Mouse (Mus musculus) ovary, adult 18-20 months (tissue): ENCODE data around the gene Gm20388.
A peak's percentile ranks its signal among the peaks of the same experiment; 100 is the strongest.

Experiments
- DNase-seq: peaks from one replicate; pipeline ENCODE4 v3.0.0; 2022; ENCODE audit warnings: low spot score, mixed read lengths

The Gm20388 gene

DNA sequence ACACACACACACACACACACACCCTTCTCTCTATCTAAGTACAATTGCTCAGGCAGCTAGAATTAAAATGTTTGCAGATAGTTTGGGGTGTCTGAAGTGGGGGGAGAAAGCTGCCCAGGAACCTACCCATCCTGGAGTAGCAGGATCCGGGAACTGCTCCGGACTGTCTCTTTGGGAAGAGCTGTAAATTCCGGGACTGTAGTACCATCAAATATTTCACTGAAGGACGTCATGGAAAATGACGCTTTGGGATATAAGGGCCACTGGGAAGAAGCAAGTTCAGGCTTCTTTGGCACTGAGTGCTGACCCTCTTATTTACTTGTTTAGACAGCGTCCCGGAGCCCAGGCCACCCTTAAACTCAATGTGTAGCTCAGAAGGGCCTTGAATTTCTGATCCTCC is 1168.6 kb downstream of the Gm20388 start:
- DNase-seq: no peak

DNA sequence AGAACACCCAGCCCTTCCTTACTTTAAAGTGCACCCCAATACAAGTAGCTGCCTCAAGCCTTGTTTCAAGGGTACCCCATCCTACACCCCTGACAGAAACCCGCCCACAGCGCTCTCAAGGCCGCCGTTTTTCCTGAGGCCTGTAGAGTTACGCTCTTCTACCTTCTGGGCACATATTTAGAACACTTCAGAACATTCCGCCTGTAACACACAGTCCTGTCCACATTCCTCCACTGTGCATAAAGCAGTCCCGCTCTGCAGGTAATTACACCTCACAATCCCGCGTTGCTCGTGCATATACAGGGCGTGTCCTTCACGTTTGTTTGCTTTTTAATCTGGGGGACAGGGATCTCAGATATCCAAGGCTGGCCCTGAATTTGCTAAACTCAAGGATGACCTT is 1169.3 kb downstream of the Gm20388 start:
- no peak for DNase-seq

DNA sequence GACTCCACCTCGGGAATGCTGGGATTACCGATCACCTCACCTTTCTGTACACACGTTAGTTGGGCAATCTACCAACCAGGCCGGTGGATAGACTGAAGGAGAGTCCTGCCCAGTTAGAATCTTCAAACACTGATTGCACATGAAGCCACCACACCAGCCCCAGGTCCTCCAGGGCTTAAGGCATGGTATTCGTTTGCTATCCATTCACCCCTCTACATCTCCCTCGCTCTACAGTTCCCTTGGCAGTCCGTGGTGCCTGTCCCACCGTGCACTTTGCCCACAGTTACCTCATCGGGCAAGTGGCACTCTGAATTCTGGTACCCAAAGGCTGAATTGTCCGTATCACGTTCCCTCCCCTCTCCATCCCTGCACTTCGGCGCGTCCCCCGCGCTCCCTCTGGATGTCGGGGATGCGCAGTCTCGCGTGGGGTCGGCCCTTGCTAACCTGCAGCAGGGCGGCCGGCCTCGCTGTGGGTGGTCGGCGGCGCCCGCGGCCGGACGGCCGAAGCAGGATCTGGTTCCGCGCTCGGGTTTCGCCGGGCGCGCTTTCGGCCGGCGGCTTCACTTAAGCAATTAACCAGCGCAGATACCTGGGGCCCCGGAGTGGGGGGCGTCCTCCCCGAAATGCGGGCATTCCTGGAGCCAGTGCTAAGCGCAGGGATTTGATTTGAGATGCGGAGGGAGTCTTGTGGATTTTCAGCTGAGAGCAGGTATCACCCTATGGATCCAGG is 1169.9 kb downstream of the Gm20388 start:
- no peak for DNase-seq

DNA sequence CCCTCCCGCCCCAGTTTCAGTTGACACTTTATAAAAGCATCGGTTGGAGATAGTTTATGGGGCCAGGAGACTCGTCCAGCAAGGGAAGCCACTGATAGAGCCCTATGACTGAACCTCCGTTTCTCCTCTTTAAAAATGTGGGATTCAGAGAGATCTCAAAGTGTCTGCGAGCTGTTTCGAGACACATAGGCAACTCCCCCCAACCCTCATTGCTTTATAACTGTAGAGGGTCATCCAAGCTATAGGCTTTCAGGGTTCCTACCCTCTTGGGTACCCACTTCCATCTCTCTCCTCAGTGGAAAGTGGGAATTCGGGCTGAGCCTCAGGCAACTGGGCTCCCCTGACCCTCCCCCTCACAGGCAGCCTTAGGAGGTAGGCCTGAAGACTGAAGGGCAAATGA is 1170.8 kb downstream of the Gm20388 start:
- no peak for DNase-seq

DNA sequence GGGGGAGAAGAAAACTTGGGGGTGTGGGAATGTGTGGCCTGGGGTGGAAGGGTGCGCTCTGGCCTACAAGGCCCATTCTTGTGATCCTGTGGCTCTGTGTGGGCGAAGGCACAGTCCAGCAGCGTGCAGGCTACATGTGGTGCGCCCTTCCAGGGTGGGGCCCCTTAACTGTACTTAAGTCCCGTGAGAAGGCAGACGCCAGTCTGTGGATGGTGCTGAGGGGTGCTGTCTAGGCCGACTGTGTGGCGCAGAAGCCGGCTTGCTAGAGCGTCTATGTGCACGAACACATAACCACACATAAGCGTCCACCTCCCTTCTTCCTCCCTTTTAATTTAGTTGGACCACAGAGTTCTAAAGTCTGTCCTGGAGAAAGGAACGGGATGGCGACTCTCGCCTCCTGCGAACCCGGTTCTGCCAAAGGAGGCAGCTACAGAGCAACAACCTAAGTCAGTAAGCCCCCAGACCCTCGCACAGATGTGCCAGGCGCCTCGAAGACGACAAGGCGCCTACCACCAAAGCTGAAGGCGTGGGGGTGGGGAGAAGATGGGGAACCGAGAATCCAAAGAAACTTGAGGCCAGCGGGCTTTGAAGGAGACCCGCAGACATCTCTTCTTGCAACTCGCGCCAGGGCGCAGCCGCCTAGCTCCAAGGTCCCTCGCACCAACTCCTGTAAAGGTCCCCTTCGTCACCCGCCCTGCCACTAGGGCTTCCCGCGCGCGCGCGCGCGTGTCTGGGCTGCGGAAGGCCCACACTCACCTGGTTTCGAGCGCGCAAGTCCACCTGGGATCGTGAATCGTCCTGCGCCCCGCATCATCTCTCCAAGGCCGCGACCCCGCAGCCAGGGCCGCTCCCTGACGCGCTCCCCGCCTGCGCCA is 1171.8 kb downstream of the Gm20388 start:
- no peak for DNase-seq

DNA sequence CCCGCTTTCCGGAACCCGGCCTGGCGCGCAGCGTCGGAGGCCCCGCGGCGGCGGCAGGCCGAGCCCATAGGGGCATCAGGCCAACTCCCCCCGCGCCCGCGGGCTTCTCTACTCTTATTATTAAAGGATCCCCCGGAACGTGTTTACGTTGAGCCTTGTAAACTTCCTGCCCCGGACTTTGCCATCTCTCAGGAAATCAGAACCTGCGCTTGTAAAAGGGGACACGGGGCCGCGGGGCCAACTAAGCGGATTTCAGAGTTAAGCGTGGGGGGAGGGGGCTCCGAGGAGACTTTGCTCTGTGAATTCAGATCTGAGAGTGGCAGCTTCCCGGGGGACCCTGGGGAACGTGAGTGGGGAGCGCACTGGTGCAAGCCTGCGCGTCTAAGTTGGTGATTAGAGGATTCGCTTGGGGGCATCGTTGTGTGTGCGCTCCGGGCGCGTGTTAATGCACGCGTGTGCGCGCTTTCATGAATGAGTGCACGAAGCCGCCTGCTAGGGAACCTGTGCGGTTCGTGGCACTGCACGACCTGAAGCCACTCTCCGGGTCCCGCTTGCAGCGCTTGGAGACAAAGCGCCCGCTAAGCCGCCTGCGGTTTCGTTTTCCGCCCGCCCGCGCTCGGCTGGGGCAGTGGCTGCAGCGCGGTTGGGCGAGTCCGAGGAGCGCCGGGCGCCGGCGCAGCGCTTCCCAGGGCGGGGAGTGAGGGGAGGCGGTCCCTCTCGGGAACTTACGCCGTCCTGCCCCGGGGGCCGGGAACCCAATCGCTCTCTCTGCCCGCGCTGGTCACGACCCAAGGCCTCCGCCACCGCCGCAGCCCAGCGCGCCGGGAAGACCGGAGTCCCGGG is 1172.7 kb downstream of the Gm20388 start:
- DNase-seq: peak; percentile 64

DNA sequence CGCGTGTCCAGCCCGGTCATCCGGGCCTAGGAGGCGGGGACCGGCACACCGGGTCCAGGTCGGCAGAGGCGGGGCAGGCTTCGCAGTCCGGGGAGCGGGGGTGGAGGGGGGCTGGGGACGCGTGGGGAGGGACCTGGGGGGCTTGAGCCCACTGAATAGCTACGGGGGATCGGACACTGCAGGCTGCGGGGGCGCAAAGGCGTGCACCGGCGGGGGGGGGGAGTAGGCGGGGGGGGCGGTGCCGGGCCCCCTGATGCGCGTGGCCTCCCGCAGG is 1173.2 kb downstream of the Gm20388 start:
- DNase-seq: no peak

DNA sequence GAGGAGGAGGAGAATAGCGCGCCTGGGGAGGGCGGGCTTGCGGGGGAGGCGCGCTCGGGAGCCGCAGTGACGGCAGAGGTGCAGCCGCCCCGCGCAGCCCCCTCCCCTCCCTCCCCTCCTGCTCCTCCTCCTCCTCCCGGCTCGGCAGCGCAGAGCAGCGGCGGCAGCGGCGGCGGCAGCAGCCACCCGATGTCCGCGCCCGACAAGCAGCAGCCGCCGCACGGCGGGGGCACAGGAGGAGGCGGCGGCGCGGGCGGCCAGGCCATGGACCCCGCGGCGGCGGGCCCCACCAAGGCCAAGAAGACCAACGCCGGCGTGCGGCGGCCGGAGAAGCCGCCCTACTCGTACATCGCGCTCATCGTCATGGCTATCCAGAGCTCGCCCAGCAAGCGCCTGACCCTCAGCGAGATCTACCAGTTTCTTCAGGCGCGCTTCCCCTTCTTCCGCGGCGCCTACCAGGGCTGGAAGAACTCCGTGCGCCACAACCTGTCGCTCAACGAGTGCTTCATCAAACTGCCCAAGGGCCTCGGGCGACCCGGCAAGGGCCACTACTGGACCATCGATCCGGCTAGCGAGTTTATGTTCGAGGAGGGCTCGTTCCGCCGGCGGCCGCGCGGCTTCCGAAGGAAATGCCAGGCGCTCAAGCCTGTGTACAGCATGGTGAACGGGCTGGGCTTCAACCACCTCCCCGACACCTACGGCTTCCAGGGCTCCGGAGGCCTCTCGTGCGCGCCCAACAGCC is 1173.7 kb downstream of the Gm20388 start, which contains the start of gene Foxf1:
TSS of gene Foxf1 (plus strand) at position 177 of the 742 bp plus-strand sequence.
- no peak for DNase-seq

DNA sequence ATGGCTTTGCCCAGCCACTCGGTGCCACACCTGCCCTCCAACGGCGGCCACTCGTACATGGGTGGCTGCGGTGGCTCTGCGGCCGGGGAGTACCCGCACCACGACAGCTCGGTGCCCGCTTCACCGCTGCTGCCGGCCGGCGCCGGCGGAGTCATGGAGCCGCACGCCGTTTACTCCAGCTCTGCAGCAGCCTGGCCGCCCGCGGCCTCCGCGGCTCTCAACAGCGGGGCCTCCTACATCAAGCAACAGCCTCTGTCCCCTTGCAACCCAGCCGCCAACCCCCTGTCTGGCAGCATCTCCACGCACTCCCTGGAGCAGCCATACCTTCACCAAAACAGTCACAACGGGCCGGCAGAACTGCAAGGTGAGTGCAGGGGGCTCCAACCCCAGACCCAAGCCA is 1174.4 kb downstream of the Gm20388 start:
- DNase-seq: no peak

DNA sequence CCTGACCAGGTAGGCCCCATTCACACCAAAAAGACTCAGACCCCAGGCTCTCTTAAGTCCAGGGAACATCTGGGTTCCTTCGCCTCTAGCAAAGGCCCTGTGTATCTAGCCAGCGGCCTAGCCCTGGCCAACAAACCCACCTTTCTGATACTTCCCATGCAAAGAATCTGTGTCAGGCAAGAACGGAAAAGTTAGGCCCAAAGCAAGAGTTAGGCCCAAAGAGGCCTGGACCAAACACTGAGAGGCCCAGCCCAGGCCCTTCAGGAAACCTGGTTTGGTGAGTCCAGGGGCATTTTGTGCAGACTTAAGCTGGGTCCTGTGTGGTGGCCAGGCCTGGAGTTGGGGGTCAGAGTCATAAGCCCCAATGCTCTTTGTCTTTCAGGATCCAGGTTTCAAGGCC is 1174.9 kb downstream of the Gm20388 start:
- no peak for DNase-seq

DNA sequence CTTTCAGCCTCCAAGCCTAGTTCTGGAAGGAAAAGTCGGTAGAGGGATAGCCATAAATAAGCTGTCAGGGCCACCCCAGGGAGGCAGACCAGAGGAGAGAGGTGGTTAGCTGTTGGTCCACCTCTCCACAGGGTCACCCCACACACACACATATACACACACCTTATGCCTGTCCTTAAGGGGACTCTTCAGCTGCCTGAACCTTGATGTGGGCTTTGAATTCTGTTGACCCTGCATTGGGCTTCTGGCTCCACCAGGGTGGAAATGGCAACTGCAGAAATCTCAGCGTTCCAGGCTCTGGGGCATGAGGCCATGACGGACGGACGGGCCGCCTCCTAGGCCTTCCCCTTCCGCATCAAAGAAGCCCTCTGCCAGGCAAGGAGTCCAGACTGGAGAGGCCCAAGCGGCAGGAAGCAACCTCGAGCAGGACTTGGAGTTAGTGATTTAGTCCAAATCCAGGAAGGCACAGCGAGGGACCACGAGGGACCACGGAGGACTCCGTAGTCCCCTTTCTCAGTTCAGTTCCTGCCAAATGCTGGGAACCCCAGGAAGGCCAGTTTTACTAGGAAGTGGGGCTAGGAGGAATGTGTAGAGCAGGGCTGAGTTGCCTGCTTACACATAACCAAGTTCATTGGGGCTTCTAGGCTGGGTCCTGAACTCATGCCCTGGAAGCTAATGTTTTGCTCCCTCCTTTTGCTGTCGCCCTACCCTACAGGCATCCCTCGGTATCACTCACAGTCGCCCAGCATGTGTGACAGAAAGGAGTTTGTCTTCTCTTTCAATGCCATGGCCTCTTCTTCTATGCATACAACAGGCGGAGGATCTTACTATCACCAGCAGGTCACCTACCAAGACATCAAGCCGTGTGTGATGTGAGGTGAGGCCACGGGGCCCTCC is 1175.6 kb downstream of the Gm20388 start:
- DNase-seq: no peak

DNA sequence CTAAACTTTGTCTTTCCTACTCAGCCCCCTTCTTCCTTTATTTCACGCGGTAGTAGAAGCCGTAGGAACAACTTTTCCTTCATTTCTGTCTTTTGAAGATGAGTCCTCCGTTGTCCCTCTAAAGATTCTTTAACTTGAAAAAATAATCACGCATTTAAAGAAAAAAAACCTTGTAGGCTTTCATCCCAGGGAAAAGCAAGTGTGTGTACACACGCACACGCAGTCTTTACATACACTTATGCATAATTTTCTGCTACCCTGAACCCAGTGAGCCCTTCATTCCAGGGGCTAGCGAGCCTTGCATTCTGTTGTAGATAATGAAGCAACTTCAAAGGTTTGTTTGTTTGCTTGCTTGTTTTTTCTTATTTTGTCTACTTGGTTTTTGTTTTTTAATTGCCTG is 1177.6 kb downstream of the Gm20388 start:
- no peak for DNase-seq

DNA sequence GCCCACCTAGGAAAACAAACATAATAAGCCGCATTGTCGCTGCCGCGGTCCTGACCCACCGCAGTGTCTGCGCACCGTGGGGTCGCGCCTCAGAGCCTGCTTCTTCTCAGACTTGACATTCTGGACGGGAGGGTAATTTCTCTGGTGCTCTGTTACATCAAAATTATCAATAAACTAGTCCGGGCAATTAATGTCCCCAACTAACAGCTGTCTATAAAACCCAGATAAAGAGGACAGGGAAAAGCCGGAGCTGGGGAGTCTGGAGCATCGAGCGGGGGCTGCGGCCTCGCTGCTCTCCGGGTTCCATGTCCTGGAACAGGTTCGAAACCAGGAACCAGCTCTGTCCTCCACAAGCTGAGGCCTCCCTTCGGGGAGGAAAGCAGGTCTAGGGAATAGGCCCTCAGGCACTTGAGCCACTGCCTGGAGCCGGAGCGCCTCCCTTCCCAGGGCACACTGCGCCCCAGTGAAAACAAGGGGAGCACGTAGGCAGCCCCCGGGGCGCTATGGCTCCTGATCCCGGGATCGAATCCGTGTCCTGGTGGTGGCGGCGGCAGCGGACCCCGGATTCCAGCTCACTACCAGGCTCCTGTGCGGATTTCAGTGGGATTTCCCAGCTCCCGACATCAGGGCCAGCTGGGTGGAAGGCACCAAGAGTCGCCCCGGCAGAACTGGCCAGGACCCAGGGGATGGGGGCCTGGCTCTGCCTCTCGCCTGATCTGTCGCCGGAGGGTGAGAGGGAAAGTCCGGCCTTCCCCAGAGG is 1178.4 kb downstream of the Gm20388 start:
- DNase-seq: no peak

DNA sequence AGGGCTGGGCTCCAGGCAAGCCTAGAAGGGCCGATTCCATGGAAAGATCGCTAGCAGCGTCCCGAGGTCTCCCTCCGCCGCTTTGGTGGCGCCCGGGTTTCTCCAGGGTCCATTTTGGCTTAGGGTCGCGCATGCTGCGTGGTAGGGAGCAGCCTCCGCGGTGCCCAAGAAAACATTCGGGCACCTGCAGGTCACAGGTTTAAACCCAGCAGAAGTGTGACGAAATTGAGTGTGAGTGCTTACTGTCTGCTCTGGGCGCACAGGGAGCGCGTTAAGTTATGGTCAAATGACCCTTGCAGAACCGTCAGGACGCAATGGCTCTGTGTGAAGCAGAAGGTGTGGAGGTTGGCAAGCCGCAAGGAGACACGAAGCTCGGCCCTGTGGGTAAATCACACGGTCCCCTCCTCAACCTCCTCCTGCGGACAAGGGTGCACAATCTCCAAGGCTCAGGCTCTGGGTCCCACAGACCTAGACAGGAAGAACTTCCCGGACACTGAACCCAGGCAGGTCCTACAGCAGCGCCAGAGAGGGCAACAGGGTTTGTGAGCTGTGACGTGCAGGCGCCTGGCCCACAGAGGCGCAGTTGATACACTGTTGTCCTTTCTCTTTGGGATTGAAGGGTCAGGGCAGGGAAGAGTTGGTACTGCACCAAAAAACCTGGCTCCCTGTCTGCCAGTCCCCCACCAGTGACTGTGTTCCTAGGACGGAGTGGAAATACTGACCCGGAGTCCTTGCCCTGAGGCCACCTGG is 1179.2 kb downstream of the Gm20388 start:
- no peak for DNase-seq

DNA sequence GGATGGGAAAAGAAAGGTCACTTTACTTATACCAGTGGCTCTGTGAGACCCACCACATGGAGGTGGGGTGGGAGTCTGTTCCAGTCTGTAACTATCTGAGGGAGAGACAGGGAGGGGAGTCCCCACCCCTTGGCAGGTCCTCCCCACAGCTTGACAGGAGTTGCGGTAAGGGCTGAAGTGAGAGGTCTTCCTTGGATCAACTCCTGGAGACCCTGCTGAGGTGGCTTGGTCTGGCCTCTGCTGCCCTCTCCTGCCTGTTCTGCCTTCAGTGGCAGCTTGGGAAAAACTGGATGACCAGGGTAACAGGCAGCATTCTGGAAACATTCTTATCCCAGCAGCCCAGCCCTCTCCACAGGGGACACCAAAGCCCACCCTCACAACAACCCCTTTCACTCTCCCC is 1180.1 kb downstream of the Gm20388 start:
- no peak for DNase-seq

DNA sequence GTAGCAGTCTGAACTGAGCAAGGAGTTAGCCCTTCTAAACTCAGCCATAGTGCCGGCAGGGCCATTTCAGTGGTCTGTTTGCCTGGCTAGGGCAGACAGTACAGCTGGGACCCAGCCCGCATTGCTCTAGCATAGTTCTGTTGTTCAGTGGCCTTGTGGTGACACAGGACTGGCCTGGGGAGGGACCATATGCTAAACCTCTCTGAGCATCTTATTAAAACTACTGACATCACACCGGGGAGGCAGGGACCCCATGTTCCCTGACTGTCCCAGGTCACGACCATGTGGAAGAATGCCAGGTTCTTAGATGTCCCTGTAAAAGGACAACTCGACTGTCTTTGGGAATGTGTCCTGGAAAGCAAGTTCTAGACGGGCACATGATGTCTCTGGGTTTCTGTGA is 1181.5 kb downstream of the Gm20388 start:
- DNase-seq: no peak

DNA sequence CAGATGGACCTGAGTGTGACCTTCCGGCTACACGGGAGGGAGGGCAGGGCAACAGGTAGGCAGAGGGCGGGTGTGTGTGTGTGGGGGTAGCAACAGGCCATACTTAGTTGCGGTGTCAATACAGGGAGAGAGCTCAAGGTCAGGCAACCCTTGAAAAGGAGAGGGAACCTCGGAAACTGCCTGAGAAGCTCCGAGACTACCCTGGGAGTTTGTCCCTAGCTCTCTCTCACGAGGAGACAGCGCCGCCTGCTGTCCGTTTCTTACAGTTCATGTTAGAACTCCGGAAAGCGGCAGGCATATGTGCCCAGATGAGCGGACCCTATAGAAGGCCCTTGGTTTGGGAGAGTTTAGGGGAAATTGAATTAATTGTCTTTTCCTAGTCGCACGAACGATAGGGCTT is 1182.0 kb downstream of the Gm20388 start:
- peak; percentile 54 for DNase-seq

DNA sequence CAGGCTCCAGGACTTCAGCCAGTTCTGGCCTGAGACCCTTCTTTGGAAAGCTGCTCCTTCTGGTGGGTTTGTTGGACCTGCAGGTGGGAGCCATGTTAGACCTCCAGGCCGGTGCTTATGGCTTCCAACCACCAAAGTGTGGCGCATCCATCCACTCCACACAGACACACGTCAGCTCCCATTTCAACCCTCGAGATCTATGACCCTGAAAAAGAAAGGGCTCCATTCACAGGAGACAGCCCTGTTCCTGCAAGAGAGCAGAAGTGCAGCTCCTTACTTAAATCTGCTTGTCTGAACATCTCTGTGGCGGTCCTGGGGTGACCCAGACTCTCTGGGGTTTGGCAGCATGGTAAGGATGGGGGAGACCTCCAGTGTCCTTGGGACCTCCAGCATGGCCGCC is 1182.9 kb downstream of the Gm20388 start:
- DNase-seq: no peak

DNA sequence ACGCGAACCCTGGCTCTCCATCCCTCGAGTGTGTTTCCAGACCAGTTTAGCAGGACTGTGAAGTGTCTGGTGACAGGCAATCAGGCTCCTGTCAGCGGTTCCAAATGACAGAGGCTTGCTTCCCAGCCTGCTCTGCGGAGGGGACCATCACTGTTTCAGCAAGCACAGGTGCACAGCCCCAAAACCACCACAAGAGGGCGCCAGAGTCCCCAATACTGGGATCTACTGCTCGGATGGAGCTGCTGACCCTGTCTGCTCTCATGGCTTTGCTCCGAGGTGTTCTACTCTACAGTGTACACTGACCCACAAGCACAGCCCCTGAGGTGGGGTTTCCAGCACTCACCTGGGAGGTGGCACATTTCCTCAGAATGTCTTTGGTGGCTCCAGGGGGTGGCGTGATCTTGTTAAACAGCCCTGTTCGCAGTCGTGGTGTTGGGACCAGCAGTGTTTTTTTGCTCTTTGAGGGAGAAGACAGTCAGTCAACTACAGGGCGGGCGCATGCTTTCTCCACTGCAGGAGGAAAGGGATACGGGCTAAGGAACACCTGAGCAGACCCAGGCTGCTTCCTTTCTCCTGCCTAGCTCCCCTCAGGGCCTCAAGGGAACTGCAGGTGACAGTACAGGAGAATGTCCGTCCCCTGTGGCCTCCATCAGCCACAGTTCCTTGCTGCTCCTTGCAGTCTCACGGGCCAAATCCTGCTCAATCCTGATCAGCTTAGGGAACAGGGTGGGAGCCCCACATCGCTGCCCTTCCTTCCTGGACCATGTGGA is 1193.6 kb downstream of the Gm20388 start:
- DNase-seq: no peak
